Mouse (Mus musculus) T-helper 2 cell (primary cell): ENCODE results near the gene Chtop.

Source experiments
- in situ Hi-C: fragments of 300-600 bp; cut with MboI, MseI; formaldehyde crosslinking; loops from one replicate; pipeline ENCODE4 v1.15.1; 2025; ENCODE audit warnings: high pct_unique_total_duplicates

Gene Chtop

DNA sequence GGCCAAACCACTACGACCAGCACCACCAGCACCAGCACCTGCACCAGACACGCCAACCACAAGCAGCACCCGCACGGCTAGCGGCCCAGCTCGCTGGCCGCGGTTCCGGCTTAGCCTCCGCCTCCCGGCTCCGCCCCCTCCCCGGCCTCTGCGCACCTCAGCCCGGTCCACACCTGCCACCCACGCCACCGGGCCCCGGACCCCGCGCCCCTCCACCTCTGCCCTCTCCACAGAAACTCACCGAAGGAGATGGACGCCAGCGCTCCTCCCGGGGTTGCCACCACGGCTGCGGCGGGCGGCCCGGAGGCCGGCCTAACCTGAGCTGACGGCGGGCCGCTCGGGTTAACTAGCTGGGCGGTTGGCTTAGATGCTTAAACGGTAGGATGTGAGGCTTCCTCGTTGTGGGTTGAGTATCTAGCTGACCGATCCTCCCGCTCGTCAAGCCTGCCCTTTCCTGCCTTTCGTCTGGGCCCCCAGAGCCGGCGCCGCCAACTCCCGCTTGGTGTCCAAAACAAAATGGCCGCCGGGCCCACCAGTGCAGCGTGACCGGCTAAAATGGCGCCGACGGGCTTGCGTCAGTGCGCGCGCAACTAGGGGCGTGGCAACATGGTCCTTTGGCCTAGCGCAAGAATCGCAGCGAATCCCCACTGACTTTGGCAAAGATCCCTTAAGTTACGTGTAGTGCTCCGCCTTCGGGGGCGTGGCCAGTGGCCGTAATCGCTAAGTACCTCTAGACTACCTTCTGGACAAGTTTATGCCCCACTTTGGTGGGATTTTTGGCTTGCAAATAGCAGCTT, at the start of gene Chtop:
Gene Chtop (minus strand): TSS at position 549 of the 797 bp plus-strand sequence.
- in situ Hi-C loops, result loop anchor here (10.0 kb wide), 1 partner anchor 1154 kb away; no protein-coding TSS in a partner anchor

DNA sequence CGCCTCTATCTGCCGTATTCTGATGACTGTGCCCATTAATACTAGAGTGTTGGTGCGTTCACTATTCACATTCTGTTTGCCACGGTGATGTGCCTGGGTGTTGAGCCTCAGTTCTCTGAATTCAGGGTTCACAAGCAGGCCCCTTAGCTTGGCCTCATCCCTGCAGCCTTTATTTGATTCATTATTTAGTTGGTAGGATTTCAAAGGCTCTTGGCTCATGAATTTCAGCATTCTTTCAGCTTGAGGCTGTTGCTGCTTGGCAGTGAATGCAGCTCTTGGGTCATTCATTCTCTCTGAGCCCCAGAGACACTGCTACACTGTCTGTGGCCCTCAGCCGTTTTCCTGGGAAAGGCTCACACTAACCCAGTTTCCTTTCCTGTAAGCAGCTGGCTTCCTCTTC, 46.7 kb upstream of the Chtop start:
- in situ Hi-C loops, result no loop called here

- in situ Hi-C loops, result no loop called here
Measured at GRCm38 (mm10) chr3:90552231-90552630, 42.9 kb upstream of the Chtop start.

DNA sequence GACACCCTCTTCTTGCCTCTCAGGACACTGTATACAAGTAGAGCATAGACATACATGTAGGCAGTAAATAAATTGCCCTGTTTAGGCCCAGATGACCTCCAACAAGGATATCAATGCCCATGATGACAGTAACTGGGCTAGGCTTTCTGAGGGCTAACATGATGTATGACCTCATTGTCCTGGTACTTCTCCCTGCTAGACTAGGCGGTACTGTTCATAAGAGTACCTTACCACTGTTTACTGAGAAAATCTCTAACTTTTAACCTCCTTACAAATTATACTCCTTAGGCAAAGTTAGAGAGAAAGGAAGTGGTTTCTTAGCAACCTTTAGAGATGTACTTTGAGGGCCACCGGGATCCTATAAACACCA, 41.1 kb upstream of the Chtop start:
- in situ Hi-C loops, result no loop called here

DNA sequence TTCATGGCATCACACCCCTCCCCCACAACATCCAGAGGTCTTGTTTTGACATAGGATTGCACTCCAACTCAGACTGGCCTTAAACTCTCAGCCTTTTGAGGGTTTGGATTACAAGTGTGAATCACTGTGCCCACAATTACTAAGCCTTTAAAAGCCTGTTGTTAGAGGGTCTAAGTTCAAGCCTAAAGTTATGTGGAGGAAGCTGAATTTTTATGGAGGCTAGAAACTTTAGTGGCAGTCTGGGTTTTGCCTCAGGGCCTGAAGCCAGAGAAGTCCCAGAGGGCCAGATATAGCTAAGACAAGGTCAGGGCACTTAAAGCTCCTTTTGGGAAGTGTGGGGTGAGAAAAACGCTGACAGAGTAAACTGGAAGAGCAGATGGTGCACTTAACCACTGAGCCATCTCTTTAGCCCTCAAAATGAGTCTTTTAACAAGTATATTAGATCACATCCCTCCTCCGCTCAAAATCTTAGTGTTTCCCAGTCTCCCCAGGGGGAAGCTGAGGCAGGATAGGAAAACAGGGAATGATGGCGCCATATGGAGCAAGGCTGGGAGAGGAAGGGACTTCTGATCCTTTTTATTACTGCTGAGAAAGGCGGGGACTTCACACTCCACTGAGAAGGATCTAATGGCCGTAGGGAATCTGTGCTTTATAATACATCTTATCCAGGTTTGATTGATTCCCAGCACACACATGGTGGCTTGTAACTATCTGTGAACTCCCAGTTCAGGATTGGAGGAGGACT, 40.5 kb upstream of the Chtop start:
- in situ Hi-C loops, result no loop called here

DNA sequence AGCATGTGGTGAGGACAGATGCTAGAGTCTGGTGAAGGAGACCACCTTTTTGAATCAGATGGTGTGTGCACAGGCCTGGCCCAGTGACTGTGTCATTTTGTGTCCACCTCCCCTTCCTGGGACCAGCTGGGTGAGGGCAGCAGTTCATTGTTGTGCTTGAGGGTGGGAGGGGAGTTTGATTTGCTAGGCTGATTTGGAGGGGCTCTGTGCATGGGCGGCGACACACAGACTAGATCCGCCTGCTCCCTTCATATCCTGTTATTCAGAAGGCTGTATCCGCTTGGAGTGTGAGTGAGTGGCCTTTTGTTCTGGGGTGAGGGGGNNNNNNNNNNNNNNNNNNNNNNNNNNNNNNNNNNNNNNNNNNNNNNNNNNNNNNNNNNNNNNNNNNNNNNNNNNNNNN, 31.6 kb upstream of the Chtop start:
- in situ Hi-C loops, result no loop called here

- in situ Hi-C loops, result no loop called here
Measured at GRCm38 (mm10) chr3:90537905-90538296, 28.6 kb upstream of the Chtop start.

GRCm38 (mm10) chr3:90537141-90537904, 28.0 kb upstream of the Chtop start, which contains the start of gene S100a16:
TSS of gene S100a16 (plus strand) at chr3:90537254.
- in situ Hi-C loops, result no loop called here

GRCm38 (mm10) chr3:90535446-90535845, 26.1 kb upstream of the Chtop start:
- in situ Hi-C loops, result no loop called here

- in situ Hi-C loops, result no loop called here
Measured at GRCm38 (mm10) chr3:90531713-90532112, 22.4 kb upstream of the Chtop start.

- in situ Hi-C loops, result loop anchor here (5.0 kb wide), 1 partner anchor 45 kb away; no protein-coding TSS in a partner anchor
Measured at GRCm38 (mm10) chr3:90527291-90527873, 18.1 kb upstream of the Chtop start.

- in situ Hi-C loops, result loop anchor here (5.0 kb wide), 1 partner anchor 46 kb away; no protein-coding TSS in a partner anchor
Measured at GRCm38 (mm10) chr3:90526580-90526979, 17.3 kb upstream of the Chtop start, which contains the start of gene S100a14. TSS of gene S100a14 (plus strand) at chr3:90526856.

DNA sequence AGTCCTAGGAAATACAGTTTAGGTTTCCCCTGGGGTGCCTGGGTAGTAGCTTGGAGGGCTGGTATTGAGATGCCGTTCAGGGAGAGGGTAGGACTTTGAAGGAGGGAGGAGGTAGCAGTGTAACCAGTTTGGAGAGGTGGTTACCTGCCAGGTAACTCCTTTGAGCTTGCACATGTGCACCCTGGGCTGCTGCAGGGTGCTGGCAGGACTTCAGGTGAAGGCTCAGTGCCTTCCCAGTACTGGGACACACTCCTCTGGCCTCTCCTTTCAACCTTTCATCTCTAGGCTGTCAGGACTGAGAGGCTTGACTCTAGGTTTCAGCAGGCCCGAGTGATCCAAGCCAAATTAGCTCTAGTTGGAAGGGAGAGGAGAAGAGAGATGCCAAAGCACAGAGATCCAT, 16.8 kb upstream of the Chtop start:
- in situ Hi-C loops, result loop anchor here (5.0 kb wide), 1 partner anchor 46 kb away; no protein-coding TSS in a partner anchor

DNA sequence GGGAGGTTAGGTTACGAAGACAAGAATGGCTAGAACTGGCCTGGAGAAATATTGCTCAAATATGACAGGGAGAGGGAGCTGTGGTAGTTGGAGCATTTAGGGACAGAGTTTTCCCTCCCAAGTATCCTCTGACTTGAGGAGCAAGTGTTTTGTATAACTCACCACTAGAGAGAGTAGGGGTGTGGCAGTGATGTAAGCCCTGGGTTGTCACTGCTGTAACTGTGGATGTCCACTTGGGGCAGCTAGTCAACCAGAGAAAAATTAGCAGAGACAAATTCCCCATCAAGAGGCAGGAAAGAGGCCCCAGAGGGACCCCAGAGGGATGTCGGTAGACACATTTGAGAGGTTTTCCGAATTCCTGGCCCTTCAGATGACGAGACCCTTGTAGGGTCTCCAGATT, 16.1 kb upstream of the Chtop start:
- in situ Hi-C loops, result loop anchor here (5.0 kb wide), 1 partner anchor 47 kb away; no protein-coding TSS in a partner anchor

GRCm38 (mm10) chr3:90517711-90518110, 8.4 kb upstream of the Chtop start:
- in situ Hi-C loops, result loop anchor here (5.0 kb wide), 1 partner anchor 85 kb away; the partner anchor contains the start of genes Gm42674 and S100a4

- in situ Hi-C loops, result loop anchor here (5.0 kb wide), 1 partner anchor 87 kb away; the partner anchor contains the start of genes Gm42674 and S100a4
Measured at GRCm38 (mm10) chr3:90515789-90516188, 6.5 kb upstream of the Chtop start.

- in situ Hi-C loops, result loop anchor here (5.0 kb wide), 1 partner anchor 87 kb away; the partner anchor contains the start of genes Gm42674 and S100a4
Measured at GRCm38 (mm10) chr3:90515242-90515641, 5.9 kb upstream of the Chtop start.

DNA sequence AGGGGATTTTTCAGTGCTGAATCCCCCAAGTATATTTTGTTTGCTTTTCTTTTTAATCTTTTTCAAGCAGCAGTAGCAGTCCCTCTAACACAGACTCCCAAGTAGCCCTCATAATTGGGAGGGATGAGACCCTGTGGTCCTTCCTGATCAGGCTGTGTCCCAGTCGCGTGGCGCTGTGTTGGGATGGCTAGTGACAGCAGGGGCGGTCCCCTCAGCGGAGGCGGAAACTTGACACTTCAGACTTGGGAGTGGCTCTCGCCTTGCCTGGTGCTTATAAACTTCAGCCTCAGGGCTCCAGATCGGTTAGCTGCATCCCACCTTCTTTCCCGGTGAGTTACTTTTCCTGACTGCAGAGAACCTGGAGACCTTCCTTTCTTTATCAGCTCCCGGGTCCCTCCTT, 5.4 kb upstream of the Chtop start:
- in situ Hi-C loops, result loop anchor here (5.0 kb wide), 1 partner anchor 88 kb away; the partner anchor contains the start of genes Gm42674 and S100a4

GRCm38 (mm10) chr3:90513796-90514590, 4.7 kb upstream of the Chtop start, which contains the start of the genes S100a1 and S100a13:
TSS of gene S100a1 (minus strand) at chr3:90514392.
TSS of gene S100a13 (plus strand) at chr3:90514435.
- in situ Hi-C loops, result no loop called here
